Mouse (Mus musculus) hindbrain, embryonic 14.5 days (tissue): ENCODE measurements around the gene Auts2. TPM values are rescaled to one million over a fixed set of nuclear protein-coding genes. Genes with fewer than 3 reads are reported as not detected.

Experiments used
- ATAC-seq: fragments of 200-750 bp; cut with Nextera tagmentation; 2 replicates; pipeline ENCODE4 v1.8.0; 2017; ENCODE audit warnings: moderate number of reproducible peaks, mild to moderate bottlenecking, moderate TSS enrichment, moderate library complexity; ENCODE audit not compliant: low FRiP score
- DNase-seq: peaks from one replicate; pipeline ENCODE4 v3.0.0-alpha.2; 2015; ENCODE audit warnings: low spot score
- H3K27ac ChIP-seq: fragments of 300-500 bp; sonication (generic); 2 replicates; pipeline ENCODE4 v1.5.1; 2014; ENCODE audit warnings: mild to moderate bottlenecking, moderate library complexity
- H3K27me3 ChIP-seq: fragments of 300-500 bp; sonication (generic); 2 replicates; pipeline ENCODE4 v1.6.1; 2014; ENCODE audit warnings: mild to moderate bottlenecking, low read length, mixed read lengths; ENCODE audit not compliant: control insufficient read depth, insufficient read depth
- H3K36me3 ChIP-seq: fragments of 300-500 bp; sonication (generic); replicated peaks from 2 replicates; pipeline ENCODE4 v1.6.1; 2014; ENCODE audit not compliant: control insufficient read depth, insufficient read depth
- H3K4me1 ChIP-seq: fragments of 300-500 bp; sonication (generic); replicated peaks from 2 replicates; pipeline ENCODE4 v1.6.1; 2014; ENCODE audit warnings: antibody characterized with exemption, low read length, mixed read lengths; ENCODE audit not compliant: control insufficient read depth, insufficient read depth
- H3K4me2 ChIP-seq: fragments of 300-500 bp; sonication (generic); replicated peaks from 2 replicates; pipeline ENCODE4 v1.6.1; 2014; ENCODE audit warnings: mild to moderate bottlenecking, moderate library complexity
- H3K4me3 ChIP-seq: fragments of 300-500 bp; sonication (generic); replicated peaks from 2 replicates; pipeline ENCODE4 v1.5.1; 2014; ENCODE audit warnings: mild to moderate bottlenecking, low read length
- H3K9ac ChIP-seq: fragments of 300-500 bp; sonication (generic); 2 replicates; pipeline ENCODE4 v1.6.1; 2014
- H3K9me3 ChIP-seq: fragments of 300-500 bp; sonication (generic); 2 replicates; pipeline ENCODE4 v1.6.1; 2016; ENCODE audit warnings: low read length; ENCODE audit not compliant: control insufficient read depth
- WGBS: fragments of 180-500 bp; shearing (Covaris S2); extraction: QIAGEN DNeasy Blood & Tissue Kit; methylation state at CpG from one replicate; pipeline ENCODE4 v1.1.7; 2014; 5-methylcytosine and 5-hydroxymethylcytosine counted together
- polyA plus RNA-seq: library from polyadenylated mRNA; unstranded; fragments of >200 nt; fragmentation: Nextera tagmentation; extraction: Ambion mirVana; gene quantifications from 2 replicates; pipeline ENCODE4 v1.2.1, GENCODE M21; 2014

Gene Auts2
- polyA plus RNA-seq, 1 experiment from 2014 or later: 61.8 TPM

DNA sequence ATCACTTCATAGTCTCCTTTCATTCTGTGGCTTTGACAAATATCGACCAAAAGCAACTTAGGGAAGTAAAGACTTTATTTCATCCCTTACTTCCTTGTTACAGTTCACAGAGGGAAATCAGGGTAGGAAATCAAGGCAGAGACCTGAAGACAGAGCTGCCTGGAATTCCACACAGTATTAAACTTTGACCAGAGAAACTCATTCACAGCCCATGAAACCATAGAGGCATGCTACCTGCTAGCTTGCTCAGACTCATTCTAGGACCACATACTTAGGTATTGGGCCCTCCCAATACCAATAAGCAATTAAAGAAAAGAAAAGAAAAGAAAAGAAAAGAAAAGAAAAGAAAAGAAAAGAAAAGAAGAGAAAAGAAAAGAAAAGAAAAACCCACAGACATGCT is 38.3 kb downstream of the Auts2 start:
- H3K4me1 ChIP-seq: peaks cover 28% of the 10 kb centered on the region
- no peak for ATAC-seq
- no peaks in the 10 kb centered on the region for H3K9me3 ChIP-seq
- H3K36me3 ChIP-seq: no peaks in the 10 kb centered on the region
- no peak for DNase-seq
- no peak overlapping the region for H3K4me2 ChIP-seq
- no peak overlapping the region for H3K9ac ChIP-seq
- 91% methylated on average over 1 of the region's 1 CpGs for WGBS
- no peak overlapping the region for H3K27ac ChIP-seq
- H3K27me3 ChIP-seq: no peaks in the 10 kb centered on the region
- H3K4me3 ChIP-seq: no peak overlapping the region

DNA sequence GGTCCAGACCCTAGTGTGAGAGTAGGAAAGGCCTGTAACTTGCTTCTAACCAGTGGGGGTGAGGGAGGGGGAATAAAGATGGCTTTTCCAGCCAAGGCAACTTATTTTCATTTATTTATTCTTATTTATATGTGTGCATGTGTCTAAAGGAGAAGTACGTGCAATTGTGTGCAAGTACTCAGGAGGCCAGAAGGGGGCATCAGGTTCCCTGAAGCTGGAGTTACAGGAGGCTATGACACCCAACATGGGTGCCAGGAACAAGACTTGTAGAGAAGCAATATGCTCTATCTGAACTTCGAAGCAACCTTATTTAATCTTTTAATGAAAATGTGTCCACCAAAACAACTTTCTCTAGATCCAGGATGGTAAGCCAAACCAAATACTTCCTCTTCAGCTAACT is 39.7 kb downstream of the Auts2 start:
- Histone ChIP-seq H3K9ac (no peak overlapping the region), H3K36me3 (no peaks in the 10 kb centered on the region), H3K27ac (no peak overlapping the region), H3K9me3 (no peaks in the 10 kb centered on the region), H3K4me1 (peaks cover 21% of the 10 kb centered on the region), H3K4me3 (no peak overlapping the region), H3K4me2 (no peak overlapping the region), H3K27me3 (no peaks in the 10 kb centered on the region)
- ATAC-seq: no peak
- DNase-seq: no peak
- 97% methylated on average over 2 of the region's 2 CpGs for WGBS

GRCm38 (mm10) chr5:132502036-132502435 is 41.1 kb downstream of the Auts2 start:
- no peak for ATAC-seq
- no peak overlapping the region for H3K4me2 ChIP-seq
- H3K27me3 ChIP-seq: no peaks in the 10 kb centered on the region
- H3K9me3 ChIP-seq: no peaks in the 10 kb centered on the region
- DNase-seq: no peak
- peaks cover 21% of the 10 kb centered on the region for H3K4me1 ChIP-seq
- no peak overlapping the region for H3K27ac ChIP-seq
- no peaks in the 10 kb centered on the region for H3K36me3 ChIP-seq
- 22% methylated on average over 5 of the region's 5 CpGs for WGBS
- no peak overlapping the region for H3K9ac ChIP-seq
- no peak overlapping the region for H3K4me3 ChIP-seq

DNA sequence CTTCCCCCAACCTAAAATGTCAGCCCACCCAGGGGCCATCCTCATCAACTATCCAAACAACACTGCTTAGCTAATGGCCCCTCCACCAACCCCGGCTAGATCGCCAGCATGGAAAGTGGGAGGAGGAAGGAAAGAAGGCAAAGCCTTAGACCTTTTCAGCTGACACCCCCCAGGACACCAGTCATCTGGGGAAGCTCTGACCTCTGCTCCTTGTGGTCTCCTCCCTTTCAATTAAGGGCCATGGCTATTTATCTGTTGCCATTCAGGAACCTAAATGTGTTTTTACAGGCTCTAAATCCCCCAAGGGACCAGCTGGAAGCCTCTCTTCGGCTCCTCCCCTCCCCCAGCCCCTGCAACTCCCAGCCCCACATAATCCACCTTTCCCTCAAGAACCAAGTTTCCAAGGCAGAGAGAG is 42.3 kb downstream of the Auts2 start:
- DNase-seq: no peak
- Histone ChIP-seq H3K36me3 (no peaks in the 10 kb centered on the region), H3K9me3 (no peaks in the 10 kb centered on the region), H3K4me3 (no peak overlapping the region), H3K4me1 (peaks cover 21% of the 10 kb centered on the region), H3K9ac (no peak overlapping the region), H3K27ac (no peak overlapping the region), H3K4me2 (no peak overlapping the region), H3K27me3 (no peaks in the 10 kb centered on the region)
- 5% methylated on average over 3 of the region's 3 CpGs for WGBS
- ATAC-seq: no peak

GRCm38 (mm10) chr5:132498896-132499295 is 44.2 kb downstream of the Auts2 start:
- DNase-seq (no peak), ATAC-seq (no peak)
- Histone ChIP-seq H3K27me3 (no peaks in the 10 kb centered on the region), H3K9ac (no peak overlapping the region), H3K4me3 (no peak overlapping the region), H3K4me2 (no peak overlapping the region), H3K4me1 (peaks cover 21% of the 10 kb centered on the region), H3K27ac (no peak overlapping the region), H3K9me3 (no peaks in the 10 kb centered on the region), H3K36me3 (no peaks in the 10 kb centered on the region)
- 91% methylated on average over 2 of the region's 2 CpGs for WGBS

- WGBS: 88% methylated on average over 5 of the region's 5 CpGs
- Histone ChIP-seq H3K27me3 (no peaks in the 10 kb centered on the region), H3K4me1 (peaks cover 21% of the 10 kb centered on the region), H3K9ac (no peak overlapping the region), H3K4me2 (no peak overlapping the region), H3K36me3 (no peaks in the 10 kb centered on the region), H3K9me3 (no peaks in the 10 kb centered on the region), H3K27ac (no peak overlapping the region), H3K4me3 (no peak overlapping the region)
- no peak for ATAC-seq
- no peak for DNase-seq
Measured at GRCm38 (mm10) chr5:132498045-132498444, 45.1 kb downstream of the Auts2 start.

DNA sequence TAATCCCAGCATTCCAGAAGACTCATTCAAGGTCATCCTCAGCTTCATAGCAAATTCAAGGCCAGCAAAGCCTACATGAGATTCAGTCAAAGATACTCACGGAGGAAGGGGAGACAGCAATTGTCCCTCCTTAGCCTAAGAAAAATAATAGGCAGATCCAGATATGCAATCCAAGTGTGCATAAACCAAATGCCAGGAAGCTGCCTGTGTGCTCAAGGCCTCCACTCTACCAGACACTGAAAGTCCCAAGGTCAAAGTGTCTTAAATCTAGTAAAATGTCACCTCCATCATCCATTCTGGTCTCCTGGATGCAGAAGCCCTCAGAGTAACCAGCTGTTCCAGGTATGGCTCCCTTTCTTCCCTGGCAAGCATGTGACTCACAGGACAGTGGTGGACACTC is 50.4 kb downstream of the Auts2 start:
- no peak overlapping the region for H3K9ac ChIP-seq
- ATAC-seq: no peak
- peaks cover 16% of the 10 kb centered on the region for H3K4me1 ChIP-seq
- no peaks in the 10 kb centered on the region for H3K27me3 ChIP-seq
- H3K9me3 ChIP-seq: no peaks in the 10 kb centered on the region
- H3K27ac ChIP-seq: no peak overlapping the region
- H3K4me2 ChIP-seq: no peak overlapping the region
- H3K36me3 ChIP-seq: no peaks in the 10 kb centered on the region
- 86% methylated on average over 1 of the region's 1 CpGs for WGBS
- no peak overlapping the region for H3K4me3 ChIP-seq
- no peak for DNase-seq

GRCm38 (mm10) chr5:132492040-132492439 is 51.1 kb downstream of the Auts2 start:
- H3K4me2 ChIP-seq: no peak overlapping the region
- H3K9ac ChIP-seq: no peak overlapping the region
- no peaks in the 10 kb centered on the region for H3K36me3 ChIP-seq
- H3K4me3 ChIP-seq: no peak overlapping the region
- H3K4me1 ChIP-seq: peaks cover 16% of the 10 kb centered on the region
- H3K9me3 ChIP-seq: no peaks in the 10 kb centered on the region
- DNase-seq: no peak
- no peak overlapping the region for H3K27ac ChIP-seq
- no peak for ATAC-seq
- no peaks in the 10 kb centered on the region for H3K27me3 ChIP-seq

DNA sequence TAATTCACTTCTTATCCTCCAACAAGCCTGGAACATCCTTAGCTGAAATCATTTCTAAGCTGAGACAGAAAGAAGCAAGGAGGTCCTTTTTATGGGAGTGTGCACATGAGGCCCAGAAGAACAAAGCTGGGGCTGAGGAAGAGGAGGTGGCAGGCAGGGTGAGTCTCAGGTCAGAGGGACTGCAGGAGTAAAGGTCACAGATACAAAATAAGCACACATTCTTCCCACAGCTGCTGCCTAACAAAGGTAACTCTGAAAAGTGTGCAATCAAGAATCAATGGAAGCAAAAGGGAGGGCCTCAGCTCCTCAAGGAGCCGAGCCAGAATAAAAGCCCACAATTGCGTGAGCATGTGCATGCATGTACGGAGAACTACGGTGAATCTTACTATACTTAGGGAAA is 51.6 kb downstream of the Auts2 start:
- WGBS: 36% methylated on average over 4 of the region's 4 CpGs
- Histone ChIP-seq H3K36me3 (no peaks in the 10 kb centered on the region), H3K9me3 (no peaks in the 10 kb centered on the region), H3K4me3 (no peak overlapping the region), H3K9ac (no peak overlapping the region), H3K4me1 (peaks cover 16% of the 10 kb centered on the region), H3K27ac (no peak overlapping the region), H3K4me2 (no peak overlapping the region), H3K27me3 (no peaks in the 10 kb centered on the region)
- no peak for DNase-seq
- ATAC-seq: no peak

GRCm38 (mm10) chr5:132490326-132490725 is 52.8 kb downstream of the Auts2 start:
- H3K36me3 ChIP-seq: no peaks in the 10 kb centered on the region
- H3K9ac ChIP-seq: no peak overlapping the region
- no peaks in the 10 kb centered on the region for H3K9me3 ChIP-seq
- 98% methylated on average over 1 of the region's 1 CpGs for WGBS
- no peak overlapping the region for H3K27ac ChIP-seq
- H3K4me2 ChIP-seq: no peak overlapping the region
- ATAC-seq (no peak), DNase-seq (no peak)
- H3K4me3 ChIP-seq: no peak overlapping the region
- no peaks in the 10 kb centered on the region for H3K27me3 ChIP-seq
- peaks cover 16% of the 10 kb centered on the region for H3K4me1 ChIP-seq
